Mouse (Mus musculus) intestine, postnatal 0 days (tissue): ENCODE results near the gene Olfr1219. TPM values are rescaled to one million over a fixed set of nuclear protein-coding genes. Genes with fewer than 3 reads are reported as not detected.

Experiments
- ATAC-seq: fragments of 200-750 bp; cut with Nextera tagmentation; 2 replicates; pipeline ENCODE4 v1.8.0; 2017; ENCODE audit warnings: mild to moderate bottlenecking, moderate TSS enrichment, moderate library complexity
- H3K27ac ChIP-seq: fragments of 300-500 bp; sonication (generic); 2 replicates; pipeline ENCODE4 v1.5.1; 2014; ENCODE audit warnings: mild to moderate bottlenecking, low read depth, low read length, moderate library complexity
- H3K27me3 ChIP-seq: fragments of 300-500 bp; sonication (generic); replicated peaks from 2 replicates; pipeline ENCODE4 v1.6.1; 2014; ENCODE audit warnings: low read length, mixed read lengths; ENCODE audit not compliant: control insufficient read depth, insufficient read depth
- H3K36me3 ChIP-seq: fragments of 300-500 bp; sonication (generic); 2 replicates; pipeline ENCODE4 v1.6.1; 2014; ENCODE audit warnings: mild to moderate bottlenecking, moderate library complexity; ENCODE audit not compliant: control insufficient read depth, insufficient read depth
- H3K4me1 ChIP-seq: fragments of 300-500 bp; sonication (generic); replicated peaks from 2 replicates; pipeline ENCODE4 v1.6.1; 2014; ENCODE audit warnings: antibody characterized with exemption, low read length, mixed read lengths; ENCODE audit not compliant: control insufficient read depth, insufficient read depth
- H3K4me2 ChIP-seq: fragments of 300-500 bp; sonication (generic); replicated peaks from 2 replicates; pipeline ENCODE4 v1.6.1; 2014; ENCODE audit warnings: low read depth, mild to moderate bottlenecking, moderate library complexity
- H3K4me3 ChIP-seq: fragments of 300-500 bp; sonication (generic); 2 replicates; pipeline ENCODE4 v1.5.1; 2014; ENCODE audit warnings: low read depth, low read length
- H3K9ac ChIP-seq: fragments of 300-500 bp; sonication (generic); 2 replicates; pipeline ENCODE4 v1.6.1; 2014; ENCODE audit warnings: mild to moderate bottlenecking, low read depth, low read length
- H3K9me3 ChIP-seq: fragments of 300-500 bp; sonication (generic); 2 replicates; pipeline ENCODE4 v1.6.1; 2016; ENCODE audit warnings: mixed run types; ENCODE audit not compliant: control insufficient read depth
- CTCF ChIP-seq: sonication (generic); IDR thresholded peaks from 2 replicates; pipeline ENCODE4 v1.5.1; 2016; ENCODE audit warnings: low read depth, mild to moderate bottlenecking, control low read depth, antibody characterized with exemption, moderate library complexity
- WGBS: fragments of 180-500 bp; shearing (Covaris S2); extraction: QIAGEN DNeasy Blood & Tissue Kit; methylation state at CpG from one replicate; pipeline ENCODE4 v1.1.7; 2014; 5-methylcytosine and 5-hydroxymethylcytosine counted together
- polyA plus RNA-seq: library from polyadenylated mRNA; unstranded; fragments of >200 nt; fragmentation: Nextera tagmentation; extraction: Ambion mirVana; gene quantifications from 2 replicates; pipeline ENCODE4 v1.2.1, GENCODE M21; 2015

The Olfr1219 gene
- polyA plus RNA-seq: not detected in 2 replicates

GRCm38 (mm10) chr2:89083413-89083812 lies at the start of gene Olfr1219:
Olfr1219 (minus strand) TSS chr2:89083513.
- no peaks in the 10 kb centered on the region for H3K9me3 ChIP-seq
- no peaks in the 10 kb centered on the region for H3K4me1 ChIP-seq
- WGBS: 54% methylated on average over 1 of the region's 1 CpGs
- no peak within 1 kb of the TSS for H3K4me3 ChIP-seq
- H3K36me3 ChIP-seq: no peaks in the 10 kb centered on the region
- H3K27me3 ChIP-seq: no peaks in the 10 kb centered on the region
- no peak for TF ChIP-seq CTCF
- no peak for ATAC-seq
- H3K9ac ChIP-seq: no peak within 1 kb of the TSS
- no peak within 1 kb of the TSS for H3K27ac ChIP-seq
- H3K4me2 ChIP-seq: no peak within 1 kb of the TSS

- no peak within 1 kb of the TSS for H3K4me3 ChIP-seq
- H3K27ac ChIP-seq: no peak within 1 kb of the TSS
- TF ChIP-seq CTCF: no peak
- H3K9ac ChIP-seq: no peak within 1 kb of the TSS
- H3K4me1 ChIP-seq: no peaks in the 10 kb centered on the region
- ATAC-seq: no peak
- 49% methylated on average over 3 of the region's 3 CpGs for WGBS
- H3K4me2 ChIP-seq: no peak within 1 kb of the TSS
- no peaks in the 10 kb centered on the region for H3K9me3 ChIP-seq
- no peaks in the 10 kb centered on the region for H3K36me3 ChIP-seq
- no peaks in the 10 kb centered on the region for H3K27me3 ChIP-seq
Measured at GRCm38 (mm10) chr2:89132954-89133353, 49.6 kb upstream of the Olfr1219 start, which contains the start of gene Olfr1222. Olfr1222 (minus strand) TSS chr2:89133054.

GRCm38 (mm10) chr2:89117183-89117582 lies 33.9 kb upstream of the Olfr1219 start, which contains the start of gene Olfr1221:
Olfr1221 (minus strand) TSS chr2:89117283.
- ATAC-seq: no peak
- no peaks in the 10 kb centered on the region for H3K4me1 ChIP-seq
- H3K4me2 ChIP-seq: no peak within 1 kb of the TSS
- no peak within 1 kb of the TSS for H3K27ac ChIP-seq
- no peaks in the 10 kb centered on the region for H3K27me3 ChIP-seq
- no peaks in the 10 kb centered on the region for H3K9me3 ChIP-seq
- no peak for TF ChIP-seq CTCF
- no peak within 1 kb of the TSS for H3K4me3 ChIP-seq
- no peaks in the 10 kb centered on the region for H3K36me3 ChIP-seq
- H3K9ac ChIP-seq: no peak within 1 kb of the TSS
- 77% methylated on average over 2 of the region's 2 CpGs for WGBS

DNA sequence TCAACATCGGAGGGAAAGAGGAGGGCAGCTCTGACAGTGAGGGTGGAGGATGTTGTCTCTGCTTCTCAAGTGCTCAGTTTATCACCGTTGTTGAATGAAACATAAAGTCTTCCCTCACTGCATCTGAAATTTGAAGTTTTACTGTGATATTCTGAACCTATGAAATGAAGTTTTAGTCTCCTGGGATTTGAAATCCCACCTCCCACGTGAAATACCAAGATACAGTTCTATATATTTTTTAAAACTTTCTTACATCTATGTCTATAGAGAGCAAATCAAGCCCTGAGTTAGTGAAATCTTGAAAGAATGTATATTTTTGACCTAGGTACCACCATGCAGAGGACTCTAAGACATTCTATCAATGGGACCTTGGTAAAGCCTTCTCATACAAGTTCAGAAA lies 23.4 kb upstream of the Olfr1219 start, which contains the start of gene Olfr1220:
TSS of gene Olfr1220 (minus strand) at position 101 of the 400 bp plus-strand sequence.
- no peak within 1 kb of the TSS for H3K9ac ChIP-seq
- H3K36me3 ChIP-seq: no peaks in the 10 kb centered on the region
- no peaks in the 10 kb centered on the region for H3K9me3 ChIP-seq
- H3K4me1 ChIP-seq: no peaks in the 10 kb centered on the region
- TF ChIP-seq CTCF: no peak
- no peak for ATAC-seq
- H3K4me3 ChIP-seq: no peak within 1 kb of the TSS
- 72% methylated on average over 3 of the region's 3 CpGs for WGBS
- H3K27me3 ChIP-seq: no peaks in the 10 kb centered on the region
- H3K27ac ChIP-seq: no peak within 1 kb of the TSS
- no peak within 1 kb of the TSS for H3K4me2 ChIP-seq

GRCm38 (mm10) chr2:89105651-89106050 lies 22.3 kb upstream of the Olfr1219 start:
- H3K36me3 ChIP-seq: no peaks in the 10 kb centered on the region
- no peak for TF ChIP-seq CTCF
- no peak overlapping the region for H3K9ac ChIP-seq
- no peaks in the 10 kb centered on the region for H3K4me1 ChIP-seq
- H3K9me3 ChIP-seq: no peaks in the 10 kb centered on the region
- H3K27ac ChIP-seq: no peak overlapping the region
- H3K4me3 ChIP-seq: no peak overlapping the region
- no peak overlapping the region for H3K4me2 ChIP-seq
- ATAC-seq: no peak
- H3K27me3 ChIP-seq: no peaks in the 10 kb centered on the region

GRCm38 (mm10) chr2:89093848-89094247 lies 10.5 kb upstream of the Olfr1219 start:
- H3K9me3 ChIP-seq: no peaks in the 10 kb centered on the region
- WGBS: 100% methylated on average over 1 of the region's 1 CpGs
- ATAC-seq: no peak
- H3K9ac ChIP-seq: no peak overlapping the region
- H3K27me3 ChIP-seq: no peaks in the 10 kb centered on the region
- no peak for TF ChIP-seq CTCF
- H3K4me1 ChIP-seq: no peaks in the 10 kb centered on the region
- H3K4me3 ChIP-seq: no peak overlapping the region
- H3K36me3 ChIP-seq: no peaks in the 10 kb centered on the region
- no peak overlapping the region for H3K4me2 ChIP-seq
- H3K27ac ChIP-seq: no peak overlapping the region

GRCm38 (mm10) chr2:89081487-89081886 lies 1.8 kb downstream of the Olfr1219 start:
- Histone ChIP-seq H3K36me3 (no peaks in the 10 kb centered on the region), H3K9ac (no peak overlapping the region), H3K4me1 (no peaks in the 10 kb centered on the region), H3K4me2 (no peak overlapping the region), H3K27ac (no peak overlapping the region), H3K4me3 (no peak overlapping the region), H3K9me3 (no peaks in the 10 kb centered on the region), H3K27me3 (no peaks in the 10 kb centered on the region)
- ATAC-seq: no peak
- no peak for TF ChIP-seq CTCF
